Mouse (Mus musculus): Measurements from ENCODE around the gene P2ry2. TPM values are rescaled to one million over a fixed set of nuclear protein-coding genes. Genes with fewer than 3 reads are reported as not detected.

P2ry2 gene
- polyA plus RNA-seq, 2 experiments = 2.1 to 3.2 TPM

DNA sequence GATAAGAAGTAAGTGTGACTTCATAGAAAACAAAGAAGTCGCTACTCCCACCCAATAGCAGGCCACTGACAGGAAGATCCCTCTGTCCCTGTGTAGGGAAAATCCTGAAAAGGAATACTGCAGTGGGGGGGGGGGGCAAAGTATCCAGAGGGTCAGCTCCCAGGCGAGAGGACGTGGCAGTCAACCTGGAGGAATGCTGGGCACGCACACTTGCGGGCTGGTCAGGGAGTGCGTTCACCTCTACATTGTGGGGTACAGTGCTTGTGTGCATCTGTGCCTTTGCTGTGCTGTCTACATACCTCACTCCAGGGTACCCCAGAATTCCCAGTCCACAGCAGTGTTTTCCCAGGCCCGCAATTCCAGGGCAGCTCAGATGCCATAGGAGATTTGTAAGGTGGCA lies 46.7 kb downstream of the P2ry2 start:
- no peak overlapping the region for H3K4me2 ChIP-seq (replicated peaks; ENCODE audit: low read depth, low read length, severe bottlenecking)
- no peaks in the 10 kb centered on the region for H3K36me3 ChIP-seq (ENCODE audit: control insufficient read depth, insufficient read depth, low read length)
- no peak for TF ChIP-seq POLR2A (IDR thresholded peaks at IDR 0.05; ENCODE audit: borderline replicate concordance, extremely low read depth, insufficient read depth, insufficient read length)
- 90% methylated on average over 7 of the region's 7 CpGs for WGBS
- no peaks in the 10 kb centered on the region for H3K9me3 ChIP-seq (ENCODE audit: control insufficient read depth, low read length)
- ATAC-seq (ENCODE audit: low FRiP score, low read depth) (no peak), DNase-seq (ENCODE audit: low spot score) (no peak)
- H3K4me3 ChIP-seq (replicated peaks; ENCODE audit: low read length) = no peak overlapping the region
- no peak overlapping the region for H3K27ac ChIP-seq (replicated peaks; ENCODE audit: low read depth, low read length)
- H3K9ac ChIP-seq (ENCODE audit: low read depth, low read length, severe bottlenecking) = no peak overlapping the region
- H3K27me3 ChIP-seq (ENCODE audit: control insufficient read depth, insufficient read depth, low read length) = no peaks in the 10 kb centered on the region
- H3K4me1 ChIP-seq (ENCODE audit: control insufficient read depth, insufficient read depth, low read length) = no peaks in the 10 kb centered on the region

DNA sequence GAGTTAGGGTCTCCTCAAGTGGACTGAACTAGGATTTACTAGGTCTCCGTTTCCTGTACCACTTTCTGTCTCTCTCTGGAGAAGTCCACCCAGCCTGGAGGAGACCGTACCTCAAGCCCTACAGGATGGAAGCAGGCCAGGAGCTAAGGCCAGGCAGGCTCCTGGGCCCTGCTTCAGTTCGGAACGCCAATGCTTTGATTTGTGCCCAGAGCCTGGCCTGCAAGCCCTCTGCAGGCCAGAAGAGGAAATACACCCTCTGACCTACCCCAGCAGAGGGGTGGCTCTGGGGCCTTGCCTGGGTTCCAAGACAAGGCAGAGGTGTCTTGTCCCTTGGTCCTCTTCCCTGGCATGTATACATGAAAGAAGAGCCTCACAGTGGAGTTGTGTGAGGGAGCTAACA lies 47.6 kb downstream of the P2ry2 start:
- DNase-seq (ENCODE audit: low spot score) = peak; percentile 15
- H3K9me3 ChIP-seq (ENCODE audit: control insufficient read depth, low read length) = no peaks in the 10 kb centered on the region
- H3K9ac ChIP-seq (ENCODE audit: low read depth, low read length, severe bottlenecking) = no peak overlapping the region
- H3K36me3 ChIP-seq (ENCODE audit: control insufficient read depth, insufficient read depth, low read length) = no peaks in the 10 kb centered on the region
- no peak overlapping the region for H3K4me3 ChIP-seq (replicated peaks; ENCODE audit: low read length)
- no peak for TF ChIP-seq POLR2A (IDR thresholded peaks at IDR 0.05; ENCODE audit: borderline replicate concordance, extremely low read depth, insufficient read depth, insufficient read length)
- WGBS = 23% methylated on average over 4 of the region's 4 CpGs
- ATAC-seq (ENCODE audit: low FRiP score, low read depth) = no peak
- H3K4me1 ChIP-seq (ENCODE audit: control insufficient read depth, insufficient read depth, low read length) = no peaks in the 10 kb centered on the region
- H3K27me3 ChIP-seq (ENCODE audit: control insufficient read depth, insufficient read depth, low read length) = no peaks in the 10 kb centered on the region
- no peak overlapping the region for H3K27ac ChIP-seq (replicated peaks; ENCODE audit: low read depth, low read length)
- no peak overlapping the region for H3K4me2 ChIP-seq (replicated peaks; ENCODE audit: low read depth, low read length, severe bottlenecking)

- 0 out of 2 replicates have a peak overlapping the region, but pooled peaks have one; percentile 12 for H3K9ac ChIP-seq (ENCODE audit: low read depth, low read length, severe bottlenecking)
- no peaks in the 10 kb centered on the region for H3K4me1 ChIP-seq (ENCODE audit: control insufficient read depth, insufficient read depth, low read length)
- H3K36me3 ChIP-seq (ENCODE audit: control insufficient read depth, insufficient read depth, low read length) = no peaks in the 10 kb centered on the region
- no peaks in the 10 kb centered on the region for H3K9me3 ChIP-seq (ENCODE audit: control insufficient read depth, low read length)
- no peak overlapping the region for H3K27ac ChIP-seq (replicated peaks; ENCODE audit: low read depth, low read length)
- no peaks in the 10 kb centered on the region for H3K27me3 ChIP-seq (ENCODE audit: control insufficient read depth, insufficient read depth, low read length)
- DNase-seq (ENCODE audit: low spot score) (no peak), ATAC-seq (ENCODE audit: low FRiP score, low read depth) (no peak)
- no peak overlapping the region for H3K4me2 ChIP-seq (replicated peaks; ENCODE audit: low read depth, low read length, severe bottlenecking)
- no peak for TF ChIP-seq POLR2A (IDR thresholded peaks at IDR 0.05; ENCODE audit: borderline replicate concordance, extremely low read depth, insufficient read depth, insufficient read length)
- H3K4me3 ChIP-seq (replicated peaks; ENCODE audit: low read length) = no peak overlapping the region
- 73% methylated on average over 6 of the region's 6 CpGs for WGBS
Measured at GRCm38 (mm10) chr7:100964242-100964641, 48.4 kb downstream of the P2ry2 start.

DNA sequence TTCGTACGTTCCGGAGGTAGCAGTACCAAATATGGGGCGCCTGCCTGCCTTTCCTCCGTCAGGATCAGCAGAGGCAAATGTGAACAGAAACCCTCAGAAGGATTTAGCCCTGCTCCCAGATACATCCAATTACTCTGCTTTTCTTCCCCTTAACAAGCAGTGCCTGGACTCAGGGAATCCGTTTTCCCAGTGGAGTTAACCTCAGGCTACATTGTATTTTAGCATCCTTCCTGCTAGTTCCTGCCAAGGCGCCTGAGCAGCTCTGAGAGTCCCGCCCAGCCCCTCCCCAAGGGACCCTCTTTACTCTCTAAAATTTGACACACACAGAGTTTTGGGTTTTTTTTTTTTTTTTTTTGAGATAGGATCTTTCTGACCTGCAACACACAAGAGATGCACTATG lies 49.3 kb downstream of the P2ry2 start:
- ATAC-seq (ENCODE audit: low FRiP score, low read depth) (no peak), DNase-seq (ENCODE audit: low spot score) (peak; percentile 44)
- Histone ChIP-seq H3K27me3 (ENCODE audit: control insufficient read depth, insufficient read depth, low read length) (no peaks in the 10 kb centered on the region), H3K36me3 (ENCODE audit: control insufficient read depth, insufficient read depth, low read length) (no peaks in the 10 kb centered on the region), H3K9ac (ENCODE audit: low read depth, low read length, severe bottlenecking) (no peak overlapping the region), H3K27ac (replicated peaks; ENCODE audit: low read depth, low read length) (no peak overlapping the region), H3K4me3 (replicated peaks; ENCODE audit: low read length) (no peak overlapping the region), H3K4me2 (replicated peaks; ENCODE audit: low read depth, low read length, severe bottlenecking) (no peak overlapping the region), H3K4me1 (ENCODE audit: control insufficient read depth, insufficient read depth, low read length) (no peaks in the 10 kb centered on the region), H3K9me3 (ENCODE audit: control insufficient read depth, low read length) (no peaks in the 10 kb centered on the region)
- no peak for TF ChIP-seq POLR2A (IDR thresholded peaks at IDR 0.05; ENCODE audit: borderline replicate concordance, extremely low read depth, insufficient read depth, insufficient read length)
- WGBS = 56% methylated on average over 8 of the region's 8 CpGs

DNA sequence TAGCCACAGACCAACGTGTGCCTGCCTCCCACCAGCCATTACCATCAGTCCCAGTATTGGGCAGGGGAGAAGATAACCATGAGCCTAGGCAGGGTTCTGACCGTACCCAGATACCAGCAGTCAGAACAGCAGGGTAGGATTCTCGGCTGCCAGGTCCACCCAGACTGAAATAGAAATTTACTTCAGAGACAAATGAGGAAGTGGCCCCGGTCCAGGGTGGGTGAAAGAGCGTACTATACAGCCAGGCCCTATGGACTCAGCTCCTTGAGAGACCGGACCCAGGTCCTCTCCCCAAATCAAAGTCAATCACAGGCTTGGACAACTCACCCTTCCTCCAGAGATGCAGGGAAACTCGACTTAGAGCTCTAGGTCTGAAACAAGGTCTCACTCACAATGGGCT lies 51.5 kb downstream of the P2ry2 start:
- no peak for TF ChIP-seq POLR2A (IDR thresholded peaks at IDR 0.05; ENCODE audit: borderline replicate concordance, extremely low read depth, insufficient read depth, insufficient read length)
- H3K27me3 ChIP-seq (ENCODE audit: control insufficient read depth, insufficient read depth, low read length) = no peaks in the 10 kb centered on the region
- no peaks in the 10 kb centered on the region for H3K36me3 ChIP-seq (ENCODE audit: control insufficient read depth, insufficient read depth, low read length)
- no peak overlapping the region for H3K4me2 ChIP-seq (replicated peaks; ENCODE audit: low read depth, low read length, severe bottlenecking)
- no peaks in the 10 kb centered on the region for H3K4me1 ChIP-seq (ENCODE audit: control insufficient read depth, insufficient read depth, low read length)
- DNase-seq (ENCODE audit: low spot score) (no peak), ATAC-seq (ENCODE audit: low FRiP score, low read depth) (no peak)
- H3K27ac ChIP-seq (replicated peaks; ENCODE audit: low read depth, low read length) = no peak overlapping the region
- no peaks in the 10 kb centered on the region for H3K9me3 ChIP-seq (ENCODE audit: control insufficient read depth, low read length)
- no peak overlapping the region for H3K4me3 ChIP-seq (replicated peaks; ENCODE audit: low read length)
- no peak overlapping the region for H3K9ac ChIP-seq (ENCODE audit: low read depth, low read length, severe bottlenecking)
- WGBS = 71% methylated on average over 7 of the region's 7 CpGs

GRCm38 (mm10) chr7:100960462-100960861 lies 52.2 kb downstream of the P2ry2 start:
- no peak for ATAC-seq (ENCODE audit: low FRiP score, low read depth)
- H3K36me3 ChIP-seq (ENCODE audit: control insufficient read depth, insufficient read depth, low read length) = no peaks in the 10 kb centered on the region
- no peak for DNase-seq (ENCODE audit: low spot score)
- no peaks in the 10 kb centered on the region for H3K4me1 ChIP-seq (ENCODE audit: control insufficient read depth, insufficient read depth, low read length)
- H3K27me3 ChIP-seq (ENCODE audit: control insufficient read depth, insufficient read depth, low read length) = no peaks in the 10 kb centered on the region
- no peak overlapping the region for H3K27ac ChIP-seq (replicated peaks; ENCODE audit: low read depth, low read length)
- no peaks in the 10 kb centered on the region for H3K9me3 ChIP-seq (ENCODE audit: control insufficient read depth, low read length)
- WGBS = 55% methylated on average over 2 of the region's 2 CpGs
- H3K4me2 ChIP-seq (replicated peaks; ENCODE audit: low read depth, low read length, severe bottlenecking) = no peak overlapping the region
- no peak overlapping the region for H3K9ac ChIP-seq (ENCODE audit: low read depth, low read length, severe bottlenecking)
- no peak overlapping the region for H3K4me3 ChIP-seq (replicated peaks; ENCODE audit: low read length)
- no peak for TF ChIP-seq POLR2A (IDR thresholded peaks at IDR 0.05; ENCODE audit: borderline replicate concordance, extremely low read depth, insufficient read depth, insufficient read length)

Data from limb, embryonic 14.5 days (tissue).